Mouse (Mus musculus) C2C12 (cell line): ENCODE results near the gene Plpp7. TPM values are rescaled to one million over a fixed set of nuclear protein-coding genes. Genes with fewer than 3 reads are reported as not detected.

Source experiments
- H3K27me3 ChIP-seq: one replicate; pipeline ENCODE4 v1.6.1; 2011; ENCODE audit not compliant: control insufficient read depth, insufficient read depth, insufficient read length
- H3K36me3 ChIP-seq: one replicate; pipeline ENCODE4 v1.6.1; 2011; ENCODE audit not compliant: control insufficient read depth, insufficient read depth
- H3K4me3 ChIP-seq: one replicate; pipeline ENCODE4 v1.5.1; 2011; ENCODE audit warnings: mild to moderate bottlenecking, control low read depth; ENCODE audit not compliant: poor library complexity, insufficient read depth, severe bottlenecking
- H3K79me2 ChIP-seq: one replicate; pipeline ENCODE4 v1.6.1; 2011; ENCODE audit not compliant: control insufficient read depth, insufficient read depth
- H3K79me3 ChIP-seq: one replicate; pipeline ENCODE4 v1.6.1; 2011; ENCODE audit warnings: low read depth, control low read depth
- H3ac ChIP-seq: one replicate; pipeline ENCODE3; 2011; ENCODE audit warnings: low read depth; ENCODE audit not compliant: control insufficient read depth, insufficient read length
- CEBPB ChIP-seq: IDR thresholded peaks from one replicate; pipeline ENCODE4 v1.6.1; 2011; ENCODE audit warnings: low read depth, mild to moderate bottlenecking, control low read depth, moderate library complexity
- CTCF ChIP-seq: IDR thresholded peaks from one replicate; pipeline ENCODE4 v1.5.1; 2011; ENCODE audit not compliant: control insufficient read depth, insufficient read depth, insufficient read length
- FOSL1 ChIP-seq: IDR thresholded peaks from one replicate; pipeline ENCODE4 v1.8.0; 2011; ENCODE audit warnings: mild to moderate bottlenecking, low read length; ENCODE audit not compliant: poor library complexity, insufficient read depth, severe bottlenecking
- MAX ChIP-seq: IDR thresholded peaks from one replicate; pipeline ENCODE4 v1.6.1; 2011; ENCODE audit warnings: mild to moderate bottlenecking, control low read depth
- MYOD1 ChIP-seq: IDR thresholded peaks from one replicate; pipeline ENCODE4 v1.6.1; 2011; ENCODE audit warnings: low read depth; ENCODE audit not compliant: control insufficient read depth, insufficient read length
- MYOG ChIP-seq: IDR thresholded peaks from one replicate; pipeline ENCODE4 v1.6.1; 2011; ENCODE audit not compliant: control insufficient read depth, insufficient read length; ENCODE audit errors: extremely low read depth
- USF1 ChIP-seq: IDR thresholded peaks from one replicate; pipeline ENCODE4 v1.6.1; 2011; ENCODE audit warnings: low read depth, mild to moderate bottlenecking, control low read depth, moderate library complexity
- polyA plus RNA-seq: library from polyadenylated mRNA; unstranded; fragments of >200 nt; fragmentation: generic; extraction: Trizol; gene quantifications from one replicate; pipeline ENCODE4 v1.2.1, GENCODE M21; 2012; ENCODE audit warnings: missing spikeins

The Plpp7 gene
- polyA plus RNA-seq, 1 experiment: 0.47 TPM

DNA sequence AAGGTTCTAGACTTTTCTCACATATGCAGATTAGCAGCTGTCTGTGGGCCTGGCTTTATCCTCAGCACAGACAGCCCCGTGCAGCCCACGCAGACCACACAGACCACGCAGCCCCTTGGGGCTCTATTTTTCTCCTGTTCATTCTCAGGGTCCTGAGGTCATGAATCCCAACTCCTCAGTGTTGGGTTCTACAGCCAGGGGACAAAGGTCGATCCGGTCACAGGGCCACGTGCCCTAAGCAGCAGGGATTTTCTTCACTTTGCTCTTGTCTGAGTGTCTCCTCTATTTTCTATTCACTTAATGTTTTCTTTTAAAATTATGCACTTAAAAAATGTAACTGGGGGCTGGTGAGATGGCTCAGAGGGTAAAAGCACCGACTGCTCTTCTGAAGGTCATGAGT is 20.0 kb upstream of the Plpp7 start:
- H3K79me3 ChIP-seq: no peaks in the 10 kb centered on the region
- H3K79me2 ChIP-seq: no peaks in the 10 kb centered on the region
- H3K4me3 ChIP-seq: no peak overlapping the region
- no peaks in the 10 kb centered on the region for H3K36me3 ChIP-seq
- peaks cover 50% of the 10 kb centered on the region for H3K27me3 ChIP-seq
- no peak overlapping the region for H3ac ChIP-seq
- no peak for TF ChIP-seq CEBPB
- no peak for TF ChIP-seq MYOD1
- TF ChIP-seq FOSL1: no peak
- TF ChIP-seq MYOG: no peak
- TF ChIP-seq CTCF: no peak
- TF ChIP-seq MAX: no peak
- TF ChIP-seq USF1: no peak

DNA sequence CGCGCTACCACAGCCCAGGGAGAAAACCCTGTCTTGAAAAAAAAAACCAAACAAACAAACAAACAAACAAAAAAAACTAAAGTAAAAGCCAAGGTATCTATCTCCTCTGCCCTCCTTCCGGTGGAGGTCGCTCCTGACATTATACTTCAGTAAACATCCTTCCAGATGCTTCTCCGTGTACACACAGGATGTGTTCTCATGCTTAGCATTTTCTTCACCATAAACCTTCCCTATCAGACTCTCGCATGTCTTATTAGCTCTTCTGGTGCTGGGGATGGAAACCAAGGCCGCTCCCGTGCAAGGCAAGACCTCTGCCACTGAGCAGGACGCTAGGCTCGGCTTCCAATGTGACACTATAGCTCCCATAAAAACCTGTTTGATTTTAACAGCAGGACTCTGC is 17.6 kb upstream of the Plpp7 start:
- no peak overlapping the region for H3ac ChIP-seq
- H3K4me3 ChIP-seq: no peak overlapping the region
- no peaks in the 10 kb centered on the region for H3K36me3 ChIP-seq
- H3K27me3 ChIP-seq: peaks cover 56% of the 10 kb centered on the region
- H3K79me3 ChIP-seq: no peaks in the 10 kb centered on the region
- TF ChIP-seq MYOD1 (no peak), CTCF (no peak), CEBPB (no peak), MAX (no peak), USF1 (no peak), FOSL1 (no peak), MYOG (no peak)
- no peaks in the 10 kb centered on the region for H3K79me2 ChIP-seq

DNA sequence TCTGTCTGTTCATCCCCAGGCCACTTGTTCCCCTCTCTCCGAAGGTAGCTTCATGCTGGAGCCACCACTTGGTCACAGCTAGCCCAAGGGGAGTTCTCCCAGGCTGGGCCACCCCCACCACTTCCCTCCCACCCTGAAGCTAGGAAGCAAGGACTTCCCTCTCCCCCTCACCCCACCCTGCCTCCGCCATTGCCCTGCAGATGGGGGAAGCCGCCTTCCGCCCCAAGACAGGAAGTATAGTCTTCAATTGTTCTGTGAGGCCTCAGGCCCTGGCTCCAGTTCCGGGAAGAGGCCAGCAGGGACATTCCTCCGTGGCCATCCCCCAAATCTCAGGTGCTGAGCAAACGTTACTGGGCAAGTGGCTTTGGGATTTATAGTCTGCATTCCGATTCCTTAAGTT is 16.8 kb upstream of the Plpp7 start:
- Histone ChIP-seq H3K79me2 (no peaks in the 10 kb centered on the region), H3K36me3 (no peaks in the 10 kb centered on the region), H3ac (no peak overlapping the region), H3K4me3 (no peak overlapping the region), H3K27me3 (peaks cover 61% of the 10 kb centered on the region), H3K79me3 (no peaks in the 10 kb centered on the region)
- no peak for TF ChIP-seq USF1
- no peak for TF ChIP-seq FOSL1
- no peak for TF ChIP-seq MAX
- TF ChIP-seq CEBPB: no peak
- TF ChIP-seq MYOD1: no peak

DNA sequence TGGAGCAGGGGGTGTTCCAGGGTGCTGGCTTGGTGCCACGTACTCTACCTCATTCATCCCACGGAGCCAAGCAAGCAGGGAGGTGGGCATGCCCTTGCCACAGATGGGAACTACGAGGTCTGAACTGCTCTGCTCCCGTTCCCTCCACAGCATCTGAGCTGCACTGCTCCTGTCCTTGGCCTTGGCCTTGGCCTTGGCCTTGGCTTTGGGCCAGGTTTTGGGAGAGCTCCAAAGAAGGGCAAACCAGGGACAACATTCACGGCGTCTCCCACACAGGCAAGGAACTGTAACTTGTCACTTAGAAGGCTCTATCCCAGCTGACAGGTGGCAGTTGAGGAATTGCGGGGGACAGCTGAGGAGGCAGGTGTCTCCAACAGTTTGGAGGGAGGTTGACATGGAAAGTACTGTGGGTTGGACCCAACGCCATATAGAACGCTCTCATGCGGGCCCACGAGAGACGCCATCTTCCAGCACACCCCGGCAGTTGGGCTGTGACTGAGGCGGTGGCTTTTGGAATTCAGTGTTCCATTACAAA is 16.1 kb upstream of the Plpp7 start:
- TF ChIP-seq CEBPB (no peak), USF1 (no peak), MAX (no peak), MYOG (no peak), CTCF (no peak), FOSL1 (no peak), MYOD1 (no peak)
- Histone ChIP-seq H3K4me3 (no peak overlapping the region), H3K79me2 (no peaks in the 10 kb centered on the region), H3ac (no peak overlapping the region), H3K27me3 (peaks cover 62% of the 10 kb centered on the region), H3K79me3 (no peaks in the 10 kb centered on the region), H3K36me3 (no peaks in the 10 kb centered on the region)

- H3K36me3 ChIP-seq: no peaks in the 10 kb centered on the region
- no peak overlapping the region for H3ac ChIP-seq
- peaks cover 71% of the 10 kb centered on the region for H3K27me3 ChIP-seq
- no peak overlapping the region for H3K4me3 ChIP-seq
- no peaks in the 10 kb centered on the region for H3K79me2 ChIP-seq
- TF ChIP-seq FOSL1: no peak
- no peak for TF ChIP-seq MAX
- TF ChIP-seq MYOG: no peak
- no peaks in the 10 kb centered on the region for H3K79me3 ChIP-seq
Observed at GRCm38 (mm10) chr2:32080681-32081080, 14.6 kb upstream of the Plpp7 start.

DNA sequence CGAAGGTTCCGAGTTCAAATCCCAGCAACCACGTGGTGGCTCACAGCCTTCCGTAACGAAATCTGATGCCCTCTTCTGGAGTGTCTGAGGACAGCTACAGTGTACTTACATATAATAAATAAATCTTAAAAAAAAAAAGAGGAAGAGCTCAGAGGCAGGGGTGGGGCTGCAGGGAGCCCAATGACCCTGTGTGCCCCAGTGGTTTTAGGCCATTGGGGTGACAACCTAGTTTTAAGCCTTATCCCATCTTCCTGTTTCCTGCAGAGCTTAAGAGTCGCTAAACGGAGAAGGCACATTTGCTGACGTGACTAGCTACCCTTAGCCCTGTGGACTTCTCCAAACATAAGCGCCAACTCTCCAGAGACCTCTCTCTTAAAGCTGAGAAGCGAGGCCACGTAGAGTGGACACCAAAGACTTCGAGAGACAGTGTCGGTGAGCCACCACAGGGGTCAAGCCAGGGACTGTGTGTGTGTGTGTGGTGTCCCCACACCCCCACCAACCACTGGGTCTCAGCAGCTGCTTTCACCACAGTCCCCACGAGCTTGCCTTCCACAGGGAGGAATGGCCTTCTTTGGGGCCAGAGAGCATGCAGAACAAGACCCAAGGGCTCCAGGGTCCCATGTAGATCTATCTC is 13.9 kb upstream of the Plpp7 start:
- H3K36me3 ChIP-seq: no peaks in the 10 kb centered on the region
- peaks cover 77% of the 10 kb centered on the region for H3K27me3 ChIP-seq
- no peak for TF ChIP-seq MYOG
- TF ChIP-seq MAX: no peak
- TF ChIP-seq CEBPB: no peak
- no peak for TF ChIP-seq CTCF
- no peak for TF ChIP-seq USF1
- no peak for TF ChIP-seq MYOD1
- TF ChIP-seq FOSL1: no peak
- H3K79me3 ChIP-seq: no peaks in the 10 kb centered on the region
- H3K4me3 ChIP-seq: no peak overlapping the region
- no peak overlapping the region for H3ac ChIP-seq
- H3K79me2 ChIP-seq: no peaks in the 10 kb centered on the region
